Mouse (Mus musculus) forebrain, postnatal 0 days (tissue): ENCODE results near the gene Dars2. TPM values are rescaled to one million over a fixed set of nuclear protein-coding genes. Genes with fewer than 3 reads are reported as not detected.

ENCODE experiments used
- ATAC-seq: fragments of 200-750 bp; cut with Nextera tagmentation; 2 replicates; pipeline ENCODE4 v1.8.0; 2017; ENCODE audit warnings: mild to moderate bottlenecking, moderate library complexity
- DNase-seq: peaks from one replicate; pipeline ENCODE4 v3.0.0-alpha.2; 2015
- H3K27ac ChIP-seq: fragments of 300-500 bp; sonication (generic); 2 replicates; pipeline ENCODE4 v1.5.1; 2014; ENCODE audit warnings: low read depth, mild to moderate bottlenecking, antibody characterized with exemption, low read length, moderate library complexity, mixed read lengths
- H3K27me3 ChIP-seq: fragments of 300-500 bp; sonication (generic); 2 replicates; pipeline ENCODE4 v1.6.1; 2014; ENCODE audit warnings: mild to moderate bottlenecking, low read length, mixed read lengths; ENCODE audit not compliant: insufficient read depth
- H3K36me3 ChIP-seq: fragments of 300-500 bp; sonication (generic); 2 replicates; pipeline ENCODE4 v1.6.1; 2014; ENCODE audit warnings: mild to moderate bottlenecking, moderate library complexity; ENCODE audit not compliant: insufficient read depth
- H3K4me1 ChIP-seq: fragments of 300-500 bp; sonication (generic); 2 replicates; pipeline ENCODE4 v1.6.1; 2014; ENCODE audit warnings: antibody characterized with exemption; ENCODE audit not compliant: insufficient read depth
- H3K4me2 ChIP-seq: fragments of 300-500 bp; sonication (generic); 2 replicates; pipeline ENCODE4 v1.6.1; 2014; ENCODE audit warnings: low read depth, mild to moderate bottlenecking, moderate library complexity
- H3K4me3 ChIP-seq: fragments of 300-500 bp; sonication (generic); 2 replicates; pipeline ENCODE4 v1.5.1; 2014; ENCODE audit warnings: low read depth, low read length, mixed read lengths
- H3K9ac ChIP-seq: fragments of 300-500 bp; sonication (generic); 2 replicates; pipeline ENCODE4 v1.6.1; 2014; ENCODE audit warnings: mild to moderate bottlenecking
- H3K9me3 ChIP-seq: fragments of 300-500 bp; sonication (generic); 2 replicates; pipeline ENCODE4 v1.6.1; 2016; ENCODE audit warnings: low read length
- CTCF ChIP-seq: sonication (generic); IDR thresholded peaks from 2 replicates; pipeline ENCODE4 v1.5.1; 2016; ENCODE audit warnings: antibody characterized with exemption, control low read depth, low read depth
- WGBS: fragments of 180-500 bp; shearing (Covaris S2); extraction: QIAGEN DNeasy Blood & Tissue Kit; methylation state at CpG from one replicate; pipeline ENCODE4 v1.1.7; 2014; 5-methylcytosine and 5-hydroxymethylcytosine counted together
- polyA plus RNA-seq: library from polyadenylated mRNA; unstranded; fragments of >200 nt; fragmentation: Nextera tagmentation; extraction: Ambion mirVana; gene quantifications from 2 replicates; pipeline ENCODE4 v1.2.1, GENCODE M21; 2015
- total RNA-seq: library from RNA; depleted of rRNA; stranded (reverse); fragments of >200 nt; gene quantifications from 2 replicates; pipeline ENCODE4 v1.2.3, GENCODE M21; 2014

The Dars2 gene
- total and polyA plus RNA-seq, 2 experiments from 2014 or later: 25.8 to 28.9 TPM

DNA sequence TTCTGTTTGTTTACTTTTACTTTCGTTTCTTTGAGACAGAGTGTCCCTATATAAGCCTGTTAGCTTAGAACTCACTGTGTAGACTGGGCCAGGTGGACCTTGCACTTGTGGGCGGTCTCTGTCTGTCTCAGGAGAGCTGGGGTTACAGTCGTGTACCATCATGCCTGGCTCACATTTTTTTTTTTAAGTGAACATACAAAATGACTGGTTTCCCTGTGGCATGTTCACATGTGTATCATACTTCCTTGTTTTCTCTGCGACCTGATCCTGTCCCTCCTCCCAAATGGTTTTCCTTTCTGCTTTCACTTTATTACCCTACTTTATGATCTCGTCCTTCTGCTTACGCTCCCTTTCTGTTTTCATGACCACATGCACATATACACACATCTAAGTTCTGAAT is 5.8 kb upstream of the Dars2 start:
- H3K4me1 ChIP-seq: peaks cover 9% of the 10 kb centered on the region; the same call in 1 of the 2 replicates
- no peaks in the 10 kb centered on the region for H3K27me3 ChIP-seq
- no peaks in the 10 kb centered on the region for H3K9me3 ChIP-seq
- no peak overlapping the region for H3K27ac ChIP-seq
- H3K4me3 ChIP-seq: no peak overlapping the region
- no peak overlapping the region for H3K9ac ChIP-seq
- WGBS: 89% methylated on average over 6 of the region's 6 CpGs
- no peak for DNase-seq
- H3K36me3 ChIP-seq: peaks cover 8% of the 10 kb centered on the region; the same call in 1 of the 2 replicates
- H3K4me2 ChIP-seq: no peak overlapping the region
- no peak for ATAC-seq
- no peak for TF ChIP-seq CTCF

DNA sequence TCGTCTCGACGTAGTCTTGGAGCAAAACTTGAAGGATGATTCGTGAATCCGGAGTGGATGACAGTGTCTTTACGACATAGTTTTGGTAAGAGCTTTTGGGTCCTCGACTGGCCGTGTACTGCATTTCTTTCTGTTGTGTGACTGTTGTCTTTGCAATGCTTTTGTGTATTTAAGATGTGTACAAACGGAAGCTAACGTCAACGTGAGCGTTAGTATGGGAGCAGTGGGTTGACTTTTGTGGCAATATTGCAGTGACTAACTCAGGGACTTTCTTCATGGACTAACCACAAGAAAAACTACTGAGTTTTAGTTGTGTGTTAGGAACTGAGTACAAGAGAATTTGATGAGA is 788 bp upstream of the Dars2 start:
- Histone ChIP-seq H3K36me3 (no peaks in the 10 kb centered on the region), H3K27ac (no peak overlapping the region), H3K9ac (peak overlapping the region; percentile 40), H3K4me1 (peaks cover 13% of the 10 kb centered on the region; the same call in 1 of the 2 replicates), H3K9me3 (no peaks in the 10 kb centered on the region), H3K4me2 (peak overlapping the region; percentile 62), H3K27me3 (no peaks in the 10 kb centered on the region), H3K4me3 (peak overlapping the region; percentile 63)
- DNase-seq (no peak), ATAC-seq (no peak)
- TF ChIP-seq CTCF: no peak
- under 1% methylated on average over 12 of the region's 12 CpGs for WGBS

DNA sequence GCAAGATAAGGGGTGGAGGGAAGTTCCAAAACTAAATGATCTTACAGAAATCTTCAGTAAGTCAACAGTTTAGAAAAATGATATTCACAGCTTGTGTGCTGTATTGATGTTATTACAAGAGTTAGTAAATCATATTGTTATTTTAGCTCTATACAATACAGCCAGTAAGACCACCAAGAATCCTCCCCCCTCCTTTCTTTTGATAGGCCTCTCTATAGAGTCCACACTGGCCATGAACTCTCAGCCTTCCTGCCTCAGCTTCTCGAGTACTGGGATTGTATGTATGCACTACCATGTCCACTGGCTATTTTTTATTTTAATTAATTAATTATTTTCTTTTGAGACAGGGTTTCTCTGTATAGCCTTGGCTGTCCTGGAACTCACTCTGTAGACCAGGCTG is 7.1 kb downstream of the Dars2 start:
- H3K27ac ChIP-seq: no peak overlapping the region
- no peak overlapping the region for H3K9ac ChIP-seq
- ATAC-seq: no peak
- no peak for TF ChIP-seq CTCF
- DNase-seq: no peak
- no peaks in the 10 kb centered on the region for H3K9me3 ChIP-seq
- peaks cover 9% of the 10 kb centered on the region for H3K36me3 ChIP-seq
- 73% methylated on average over 1 of the region's 1 CpGs for WGBS
- H3K4me3 ChIP-seq: no peak overlapping the region
- no peaks in the 10 kb centered on the region for H3K27me3 ChIP-seq
- no peak overlapping the region for H3K4me2 ChIP-seq
- no peaks in the 10 kb centered on the region for H3K4me1 ChIP-seq

DNA sequence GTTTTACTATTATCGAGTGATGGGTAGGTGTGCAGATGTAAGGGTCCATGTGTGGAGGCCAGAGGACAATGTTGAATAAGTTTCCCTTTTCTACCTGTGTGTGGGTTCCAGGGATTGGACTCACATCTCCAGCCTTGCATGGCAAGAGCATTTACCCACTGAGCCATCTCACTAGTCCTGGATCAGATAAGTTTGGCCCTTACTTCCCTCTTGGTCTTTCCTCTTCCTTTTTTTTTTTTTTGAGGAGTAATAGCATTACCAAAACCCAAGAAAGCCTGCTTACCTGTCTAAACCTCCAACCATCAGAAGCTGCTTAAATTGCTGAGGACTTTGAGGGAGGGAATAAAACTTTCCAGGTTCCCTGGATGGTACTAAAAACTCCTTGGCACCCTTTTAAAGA is 13.3 kb downstream of the Dars2 start:
- Histone ChIP-seq H3K9ac (no peak overlapping the region), H3K4me3 (no peak overlapping the region), H3K4me1 (no peaks in the 10 kb centered on the region), H3K27me3 (no peaks in the 10 kb centered on the region), H3K36me3 (peaks cover 27% of the 10 kb centered on the region; the same call in 1 of the 2 replicates), H3K27ac (no peak overlapping the region), H3K9me3 (no peaks in the 10 kb centered on the region), H3K4me2 (no peak overlapping the region)
- 96% methylated on average over 1 of the region's 1 CpGs for WGBS
- TF ChIP-seq CTCF: no peak
- DNase-seq (no peak), ATAC-seq (no peak)

DNA sequence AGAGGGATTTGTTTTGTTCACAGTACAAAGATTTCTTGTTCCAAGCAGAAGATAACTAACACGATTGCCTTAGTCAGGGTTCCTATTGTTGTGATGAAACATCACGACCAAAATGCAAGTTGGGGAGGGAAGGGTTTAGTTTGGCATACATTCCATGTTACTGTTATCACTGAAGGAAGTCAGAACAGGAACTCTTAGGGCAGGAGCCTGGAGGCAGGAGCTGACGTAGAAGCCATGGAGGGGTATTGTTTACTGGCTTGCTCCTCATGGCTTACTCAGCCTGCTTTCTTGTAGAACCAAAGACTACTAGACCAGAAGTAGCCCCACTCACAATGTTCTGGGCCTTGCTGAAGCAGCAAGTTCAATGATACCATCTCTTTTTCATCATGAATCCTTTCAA is 23.5 kb downstream of the Dars2 start:
- ATAC-seq: no peak
- 94% methylated on average over 3 of the region's 3 CpGs for WGBS

DNA sequence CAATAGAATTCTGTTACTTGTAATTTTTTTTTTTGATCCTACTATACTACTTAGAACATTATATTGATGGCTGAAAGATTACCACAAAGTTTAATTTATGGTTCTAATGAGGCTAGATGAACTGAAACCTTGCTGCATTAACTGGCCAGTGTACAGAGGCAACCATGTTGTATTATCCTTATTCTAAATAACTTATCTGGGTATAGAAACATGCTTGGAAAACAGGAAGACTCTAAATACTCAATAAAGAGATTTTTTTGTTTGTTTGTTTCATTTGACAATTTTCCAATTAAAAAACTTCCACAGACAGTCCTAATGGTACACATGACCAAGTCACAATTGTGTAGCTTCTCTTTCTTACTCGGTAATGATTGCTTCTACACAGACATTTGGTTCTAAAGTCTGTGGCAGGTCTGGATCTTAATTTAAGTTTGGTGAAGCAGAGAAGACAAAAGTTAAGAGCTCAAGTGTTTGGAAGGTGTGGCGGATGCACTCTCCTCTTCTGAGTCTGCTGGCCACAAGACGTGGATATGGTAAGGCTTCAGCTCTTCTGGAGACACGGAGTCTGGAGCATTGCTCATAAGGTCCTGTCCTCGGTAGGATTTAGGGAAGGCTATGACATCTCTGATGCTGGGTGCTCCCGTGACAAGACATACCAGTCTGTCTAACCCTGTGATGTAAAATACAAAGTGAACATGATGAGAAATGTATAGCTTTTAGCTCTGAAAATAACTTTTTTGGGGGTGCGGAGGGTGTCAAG is 29.0 kb downstream of the Dars2 start:
- 90% methylated on average over 7 of the region's 7 CpGs for WGBS
- Histone ChIP-seq H3K9me3 (no peaks in the 10 kb centered on the region), H3K4me3 (no peak overlapping the region), H3K27me3 (no peaks in the 10 kb centered on the region), H3K9ac (no peak overlapping the region), H3K4me2 (no peak overlapping the region), H3K36me3 (peaks cover 58% of the 10 kb centered on the region), H3K4me1 (peaks cover 6% of the 10 kb centered on the region; the same call in 1 of the 2 replicates), H3K27ac (no peak overlapping the region)
- no peak for TF ChIP-seq CTCF
- DNase-seq (no peak), ATAC-seq (no peak)

More for the DNA sequence above, 23.5 kb downstream of the Dars2 start:
- Histone ChIP-seq H3K27ac (no peak overlapping the region), H3K9ac (no peak overlapping the region), H3K4me3 (no peak overlapping the region), H3K4me1 (no peaks in the 10 kb centered on the region), H3K9me3 (no peaks in the 10 kb centered on the region), H3K36me3 (peaks cover 39% of the 10 kb centered on the region), H3K4me2 (no peak overlapping the region), H3K27me3 (no peaks in the 10 kb centered on the region)
- no peak for DNase-seq
- TF ChIP-seq CTCF: no peak

DNA sequence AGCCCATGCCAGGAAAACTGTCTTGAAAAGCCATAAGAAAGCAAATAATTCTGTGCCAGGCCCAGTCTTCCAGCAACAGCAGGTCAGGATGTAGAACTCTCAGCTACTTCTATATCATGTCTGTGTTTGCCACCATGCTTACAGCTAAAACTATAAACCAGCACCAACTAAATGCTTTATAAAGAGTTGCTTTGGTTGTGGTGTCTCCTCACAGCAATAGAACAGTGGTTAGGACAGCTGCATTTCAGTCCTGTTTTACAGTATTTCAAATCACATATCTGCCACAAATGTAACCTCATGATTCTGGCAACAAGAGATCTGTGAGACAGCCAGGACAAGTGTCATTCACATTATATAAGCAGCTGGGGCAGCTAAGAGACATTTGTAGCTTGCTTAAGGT is 29.6 kb downstream of the Dars2 start:
- TF ChIP-seq CTCF: no peak
- DNase-seq: no peak
- no peak overlapping the region for H3K4me2 ChIP-seq
- no peak for ATAC-seq
- H3K9me3 ChIP-seq: no peaks in the 10 kb centered on the region
- H3K27ac ChIP-seq: no peak overlapping the region
- no peak overlapping the region for H3K9ac ChIP-seq
- H3K27me3 ChIP-seq: no peaks in the 10 kb centered on the region
- peaks cover 6% of the 10 kb centered on the region; the same call in 1 of the 2 replicates for H3K4me1 ChIP-seq
- H3K4me3 ChIP-seq: no peak overlapping the region
- peaks cover 53% of the 10 kb centered on the region for H3K36me3 ChIP-seq
